Mouse (Mus musculus) left cerebral cortex, adult 8-10 months (tissue): ENCODE data around the gene Fut2. TPM values are rescaled to one million over a fixed set of nuclear protein-coding genes. Genes with fewer than 3 reads are reported as not detected.

ENCODE experiments used
- DNase-seq, 2 experiments: peaks; one replicate each; pipeline ENCODE4 v3.0.0; 2022; ENCODE audit warnings: low spot score in 2 of 2
- total RNA-seq, 4 experiments: library from RNA; stranded (reverse); gene quantifications; 2 replicates each; pipeline ENCODE4 v1.2.4; 2022

Fut2 gene
- total RNA-seq, 4 experiments from 2014 or later: 0.59 TPM; not detected in 3

DNA sequence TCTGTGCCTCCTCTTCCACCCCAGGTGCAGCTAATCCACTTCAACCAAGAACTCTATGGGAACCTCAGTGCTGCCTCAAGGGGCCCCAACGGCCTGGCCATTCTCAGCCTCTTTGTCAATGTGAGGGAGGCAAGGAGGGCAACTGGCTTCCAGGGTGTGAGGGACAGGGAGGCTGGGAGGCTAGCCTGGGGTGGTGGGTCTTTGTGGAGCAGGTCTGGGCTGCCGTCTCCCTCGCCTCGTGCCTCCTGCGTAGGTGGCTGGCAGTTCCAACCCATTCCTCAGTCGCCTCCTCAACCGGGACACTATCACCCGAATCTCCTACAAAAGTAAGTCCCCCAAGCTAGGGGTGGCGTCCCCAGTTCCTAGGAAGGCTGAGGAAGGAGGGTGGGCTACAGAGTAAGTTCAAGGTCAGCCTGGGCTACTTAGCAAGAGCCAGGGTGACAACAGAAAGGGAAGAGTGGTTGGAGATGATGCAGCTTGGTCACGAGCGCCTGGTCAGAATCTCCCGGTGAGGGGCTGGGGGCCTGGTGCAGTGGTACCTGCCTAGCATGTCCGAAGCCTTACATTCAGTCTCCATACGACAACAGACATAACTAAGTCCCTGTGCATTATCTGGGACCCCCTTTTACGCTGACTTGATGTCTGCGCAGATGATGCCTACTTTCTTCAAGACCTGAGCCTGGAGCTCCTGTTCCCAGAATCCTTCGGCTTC is 36.8 kb upstream of the Fut2 start:
- no peak for DNase-seq

DNA sequence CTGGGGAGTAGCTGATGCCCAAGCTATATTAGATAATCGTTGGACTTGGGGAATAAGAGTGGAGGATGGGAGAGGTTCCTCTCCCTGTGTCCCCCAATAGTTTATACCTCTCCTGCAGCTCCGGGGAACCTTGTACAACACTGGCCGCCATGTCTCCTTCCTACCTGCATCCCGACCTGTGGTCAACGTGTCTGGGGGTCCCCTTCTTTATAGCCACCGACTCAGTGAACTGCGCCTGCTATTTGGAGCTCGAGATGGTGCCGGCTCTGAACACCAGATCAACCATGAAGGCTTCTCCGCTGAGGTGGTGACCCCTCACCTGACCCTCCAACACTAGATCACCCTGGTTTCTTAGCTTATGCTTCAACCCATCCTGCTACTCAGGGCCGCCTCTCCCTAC is 36.1 kb upstream of the Fut2 start:
- DNase-seq: no peak

DNA sequence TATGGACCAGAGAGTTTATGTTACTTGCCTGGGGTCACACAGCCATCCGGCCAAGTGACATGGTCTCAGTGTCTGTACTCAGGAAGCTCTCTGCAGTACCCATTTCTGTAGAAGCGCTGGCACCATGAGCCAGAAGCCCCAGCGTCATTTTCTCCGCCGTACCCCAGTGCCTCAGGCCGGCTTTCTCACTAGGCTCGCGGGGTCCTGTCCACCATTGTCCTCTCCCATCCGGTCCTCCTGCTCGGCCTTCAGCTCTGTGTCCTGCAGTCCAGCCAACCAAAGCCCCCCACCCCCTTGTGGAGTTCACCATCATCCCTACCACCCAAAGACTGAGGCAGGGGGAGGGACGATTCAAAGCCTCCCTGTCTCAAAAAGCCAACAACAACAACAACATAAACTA is 35.4 kb upstream of the Fut2 start:
- no peak for DNase-seq

DNA sequence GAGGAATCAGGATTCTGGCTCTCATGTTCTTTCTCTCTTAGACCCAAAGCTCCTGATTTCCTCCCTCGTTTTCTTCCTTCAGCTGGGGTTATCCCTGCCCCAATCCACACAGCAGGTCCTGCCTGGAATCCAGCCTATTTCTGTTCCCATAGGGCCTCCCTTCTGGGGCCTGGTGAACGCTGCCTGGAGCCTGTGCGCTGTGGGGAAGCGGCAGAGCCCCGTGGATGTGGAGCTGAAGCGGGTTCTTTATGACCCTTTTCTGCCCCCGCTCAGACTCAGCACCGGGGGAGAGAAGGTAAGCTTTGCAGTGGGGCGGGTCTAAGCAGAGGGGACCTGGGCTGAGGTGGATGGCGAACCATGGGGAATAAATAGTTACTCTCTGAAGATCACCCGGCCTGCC is 34.9 kb upstream of the Fut2 start:
- no peak for DNase-seq

DNA sequence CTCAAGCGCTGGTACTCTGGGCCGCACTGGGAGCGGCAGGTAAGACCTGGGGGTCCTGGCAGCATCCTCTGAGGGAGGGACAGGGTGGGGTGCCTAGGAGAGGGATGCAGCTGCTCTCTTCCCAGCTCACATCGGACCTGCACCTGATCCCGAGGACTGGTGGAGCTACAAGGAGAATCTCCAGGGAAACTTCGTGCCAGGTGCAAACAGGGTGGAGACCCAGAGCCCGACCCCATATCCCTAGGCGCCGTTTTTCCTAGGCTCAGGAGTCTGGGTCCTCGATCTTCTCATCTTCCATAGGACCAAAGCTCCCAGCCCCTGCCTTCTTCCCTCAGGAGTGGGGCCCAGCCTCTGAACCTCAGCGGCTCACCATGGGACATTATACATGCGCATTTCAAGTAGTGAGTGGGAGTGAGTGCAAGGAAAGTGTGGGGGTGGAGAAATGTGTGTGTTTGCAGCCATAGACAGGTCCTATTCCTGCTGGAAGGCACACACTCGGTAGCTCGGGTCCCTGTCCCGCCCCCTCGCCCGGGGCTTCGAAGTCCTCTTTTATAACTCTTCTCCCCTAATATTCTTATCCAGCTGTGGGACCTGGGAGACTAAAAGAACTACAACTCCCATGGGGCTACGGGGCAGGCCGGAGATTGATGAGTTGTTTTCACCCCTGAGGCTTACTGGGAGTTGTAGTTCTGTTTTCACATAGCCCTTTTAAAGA is 34.3 kb upstream of the Fut2 start:
- DNase-seq: peak; percentile 70 to 88

DNA sequence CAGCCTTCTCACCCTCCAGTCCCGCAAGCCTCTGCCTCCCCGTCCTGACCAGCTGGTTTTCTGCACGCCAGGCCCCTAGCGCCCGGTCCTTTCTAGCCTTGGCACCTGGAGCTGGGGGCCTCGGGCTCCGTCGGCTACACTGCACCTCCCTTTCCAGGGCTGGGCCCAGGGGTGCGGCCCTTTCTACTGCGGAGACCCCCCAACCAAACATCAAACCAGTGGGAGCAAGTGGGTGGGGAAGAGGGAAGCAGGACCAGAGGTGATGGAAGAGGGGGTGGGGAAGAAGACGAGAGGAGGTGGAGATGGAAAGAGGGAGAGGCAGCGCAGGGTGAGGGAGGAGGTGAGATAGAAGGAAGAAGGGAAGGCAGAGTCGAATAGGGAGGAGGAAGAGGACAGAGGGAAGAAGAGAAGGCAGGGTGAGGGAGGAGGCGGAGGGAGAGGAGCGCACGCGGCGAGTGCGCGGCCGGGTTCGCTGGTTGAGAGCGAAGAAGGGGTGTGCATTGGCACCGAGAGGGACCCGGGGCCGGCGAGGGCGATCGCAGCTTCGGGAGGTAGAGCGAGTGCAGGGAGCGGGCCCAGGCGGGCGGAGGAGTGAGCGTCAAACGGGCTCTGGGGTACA is 33.4 kb upstream of the Fut2 start, which contains the start of gene Car11:
Gene Car11 (plus strand): TSS at position 321 of the 619 bp plus-strand sequence.
- peak in 1 of 2 experiments; percentile 48 for DNase-seq

DNA sequence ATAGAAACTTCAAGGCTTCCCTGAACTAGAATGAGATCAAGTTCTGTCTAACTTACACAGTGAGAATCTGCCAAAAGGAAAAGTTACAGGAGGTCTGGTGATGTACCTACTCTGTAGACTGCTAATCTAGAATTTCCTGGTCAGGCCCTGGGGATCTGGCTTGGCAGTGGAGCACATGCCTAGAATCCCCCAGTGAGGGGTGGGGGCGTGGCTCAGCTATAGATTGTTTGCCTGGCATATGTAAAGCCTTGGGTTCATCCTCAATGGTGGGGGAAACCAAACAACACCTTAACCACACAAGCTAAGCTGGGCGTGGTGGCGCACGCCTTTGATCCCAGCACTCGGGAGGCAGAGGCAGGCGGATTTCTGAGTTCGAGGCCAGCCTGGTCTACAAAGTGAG is 31.7 kb upstream of the Fut2 start:
- DNase-seq: no peak

DNA sequence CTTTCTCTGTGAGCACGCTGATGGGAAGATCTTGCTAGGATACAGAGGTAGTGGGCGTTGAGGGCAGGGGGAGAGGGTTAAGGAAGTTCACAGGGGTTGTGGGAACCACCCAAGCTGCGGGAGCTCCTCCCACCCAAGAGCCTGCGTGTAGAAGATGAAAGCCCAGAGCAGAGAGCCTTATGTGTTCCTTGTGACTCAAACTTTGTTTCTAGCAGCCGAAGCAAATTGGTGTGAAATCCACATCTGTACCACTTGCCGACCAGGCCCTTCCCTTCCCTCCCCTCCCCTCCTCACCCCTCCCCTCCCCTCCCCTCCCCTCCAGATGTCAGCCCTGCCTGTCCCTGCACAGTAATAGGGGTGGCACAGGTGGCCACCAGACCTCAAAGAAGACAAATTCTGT is 28.9 kb upstream of the Fut2 start:
- no peak for DNase-seq

DNA sequence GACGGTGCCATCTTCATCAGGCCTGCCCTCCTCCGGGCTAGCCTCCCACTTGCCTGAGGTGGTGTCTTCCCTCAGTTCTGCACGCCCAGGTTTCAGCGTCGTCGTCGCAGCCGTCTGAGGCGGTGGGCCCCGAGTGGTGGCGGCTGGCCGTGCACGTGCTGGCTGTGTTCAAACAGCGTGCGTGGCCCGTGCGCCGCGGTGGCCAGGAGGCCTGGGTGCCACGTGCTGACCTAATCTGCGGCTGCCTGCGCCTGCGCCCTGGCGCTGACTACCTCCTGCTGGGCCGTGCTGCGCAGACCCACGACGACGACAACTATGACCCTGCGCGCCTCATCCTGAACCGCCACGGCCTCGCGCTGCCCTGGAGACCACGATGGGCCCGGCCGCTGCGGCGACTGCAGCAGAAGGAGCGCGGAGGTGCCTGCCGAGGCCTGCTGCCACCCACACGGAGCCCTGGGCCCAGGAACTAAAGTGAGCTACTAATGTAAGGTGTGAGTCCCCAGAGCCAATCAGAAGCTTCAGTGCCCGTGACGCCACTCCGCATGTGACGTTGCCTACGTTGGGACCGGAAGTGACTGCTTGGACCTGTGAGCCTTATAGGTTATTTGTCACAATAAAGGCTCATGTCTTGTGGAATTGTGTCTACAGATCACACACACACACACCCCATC is 27.9 kb upstream of the Fut2 start, which contains the start of gene Sec1:
Gene Sec1 (minus strand): TSS at position 482 of the 671 bp plus-strand sequence.
- no peak for DNase-seq

DNA sequence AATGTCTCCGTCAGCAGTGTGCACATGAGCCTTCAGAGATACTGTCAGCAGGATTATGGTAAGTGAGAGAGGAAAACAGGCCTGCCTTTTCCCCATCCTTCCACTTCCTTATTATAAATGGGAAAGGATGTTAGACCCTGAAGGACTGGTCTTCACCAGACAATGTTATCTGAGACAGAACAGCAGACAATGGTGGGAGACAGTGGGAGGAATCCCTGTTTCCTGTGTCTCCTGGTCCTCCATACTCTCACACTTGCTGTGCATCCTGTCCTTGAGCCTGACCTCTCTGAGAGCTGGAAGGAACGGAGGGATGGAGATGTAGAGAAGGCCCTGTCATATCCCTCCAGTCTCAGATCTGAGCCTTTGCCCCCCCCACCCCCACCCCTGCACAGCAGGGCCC is 26.2 kb upstream of the Fut2 start:
- DNase-seq: no peak

DNA sequence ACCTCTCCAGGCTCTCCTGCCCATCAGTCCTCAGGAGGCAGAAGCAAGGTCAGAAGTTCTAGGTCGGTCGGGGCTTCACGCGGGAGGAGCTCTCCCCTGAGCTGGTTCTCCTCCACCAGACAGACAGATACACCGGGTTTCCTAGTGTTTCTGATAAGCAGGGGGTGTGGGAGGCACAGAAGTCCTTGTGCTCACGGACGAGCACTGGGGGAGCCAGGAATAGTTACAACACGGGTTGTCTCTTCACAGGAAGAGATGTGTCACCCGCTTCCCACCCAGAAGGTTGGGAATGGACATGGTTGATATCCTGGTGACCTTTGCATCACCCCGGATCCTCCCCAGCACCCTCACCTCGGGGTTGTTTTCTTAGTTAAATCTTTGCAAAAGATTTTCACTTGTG is 23.6 kb upstream of the Fut2 start:
- DNase-seq: no peak

DNA sequence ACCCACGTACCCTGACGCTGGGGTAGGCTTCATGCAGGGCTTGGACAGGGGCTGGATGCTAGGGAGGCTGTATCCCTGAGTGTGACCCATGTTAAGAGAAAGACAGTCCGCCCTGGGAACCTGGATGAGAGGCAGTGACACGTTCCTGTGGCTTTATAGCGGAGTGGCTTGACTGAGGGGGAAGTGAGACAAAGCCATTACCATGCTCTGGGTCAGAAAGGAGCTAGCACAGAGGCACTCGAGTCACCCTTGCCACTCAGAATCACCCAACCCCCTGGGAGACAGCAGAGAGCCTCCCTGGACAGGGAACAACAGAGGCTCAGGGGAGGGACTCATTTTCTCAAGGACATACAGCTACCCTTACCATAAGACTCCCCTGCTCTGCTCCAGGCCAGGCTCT is 22.9 kb upstream of the Fut2 start:
- DNase-seq: no peak

DNA sequence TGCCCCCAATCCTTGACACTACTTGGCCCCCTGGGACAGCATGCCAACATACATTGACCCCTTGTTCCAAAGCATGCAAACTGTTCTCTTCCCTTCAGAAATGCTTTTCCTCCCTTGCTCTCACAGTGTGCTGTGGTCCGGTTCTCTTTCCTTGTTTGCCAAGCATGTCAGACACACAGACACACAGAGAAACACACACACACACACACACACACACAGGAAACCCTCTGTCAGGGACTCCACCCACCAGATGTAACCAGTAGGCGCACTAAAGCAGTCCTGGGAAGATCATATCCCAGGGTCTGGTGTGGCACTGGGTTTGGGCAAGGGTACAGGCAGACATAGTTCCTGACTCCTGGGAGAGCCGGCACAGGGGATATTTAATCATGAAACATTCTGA is 20.6 kb upstream of the Fut2 start:
- no peak for DNase-seq

DNA sequence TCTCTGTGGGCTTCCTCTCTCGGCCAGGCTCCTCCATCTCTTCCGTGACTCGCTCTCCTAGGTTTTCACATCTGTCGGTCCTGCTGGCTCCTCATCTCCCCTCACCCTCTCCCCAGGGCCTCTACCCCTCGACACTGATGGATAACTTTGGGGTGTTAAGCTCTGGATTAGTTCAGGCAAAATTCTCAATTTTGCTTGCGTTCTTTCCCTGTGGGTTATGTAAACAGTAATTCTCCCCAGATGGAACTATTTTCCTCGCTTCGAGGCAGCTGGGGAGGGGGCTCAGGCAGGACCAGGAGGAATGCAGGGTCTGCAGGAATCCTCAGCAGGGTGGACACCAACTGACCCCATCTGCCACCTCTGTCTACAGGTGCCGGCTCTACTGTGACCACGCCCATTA is 19.6 kb upstream of the Fut2 start:
- DNase-seq: no peak

DNA sequence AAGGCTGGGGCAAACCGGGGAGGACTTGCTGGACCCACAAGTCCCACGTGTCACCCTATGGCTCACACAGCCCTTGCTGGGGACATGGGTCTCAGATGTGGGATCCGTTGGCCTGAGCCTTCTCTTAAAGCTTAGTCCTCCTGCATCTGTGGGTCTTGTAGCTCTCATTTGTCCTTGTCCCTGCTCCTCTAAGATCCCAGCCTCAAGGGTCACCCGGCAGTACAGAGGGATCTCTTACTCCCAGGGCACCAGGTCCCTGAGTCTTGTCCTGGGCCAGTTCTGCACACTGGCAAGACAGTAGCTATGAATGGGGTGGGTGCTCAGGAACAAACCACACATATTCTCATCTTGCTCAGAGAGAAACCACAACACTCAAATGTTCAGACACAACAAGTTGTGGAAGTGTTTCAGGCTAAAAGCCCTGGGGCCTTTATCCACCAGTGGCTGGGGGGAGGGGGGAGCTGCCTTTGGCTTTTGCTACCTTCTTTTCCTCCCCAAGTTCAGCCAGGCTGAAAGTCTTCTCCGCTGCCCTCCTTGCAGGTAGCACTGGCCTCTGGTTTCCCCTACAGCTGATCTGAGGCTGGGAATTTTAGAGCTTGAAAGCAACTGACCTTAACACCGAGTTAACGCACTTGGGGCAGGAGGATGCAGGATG is 17.3 kb upstream of the Fut2 start, which contains the start of gene Ntn5:
Gene Ntn5 (plus strand): TSS at position 627 of the 655 bp plus-strand sequence.
- DNase-seq: no peak

DNA sequence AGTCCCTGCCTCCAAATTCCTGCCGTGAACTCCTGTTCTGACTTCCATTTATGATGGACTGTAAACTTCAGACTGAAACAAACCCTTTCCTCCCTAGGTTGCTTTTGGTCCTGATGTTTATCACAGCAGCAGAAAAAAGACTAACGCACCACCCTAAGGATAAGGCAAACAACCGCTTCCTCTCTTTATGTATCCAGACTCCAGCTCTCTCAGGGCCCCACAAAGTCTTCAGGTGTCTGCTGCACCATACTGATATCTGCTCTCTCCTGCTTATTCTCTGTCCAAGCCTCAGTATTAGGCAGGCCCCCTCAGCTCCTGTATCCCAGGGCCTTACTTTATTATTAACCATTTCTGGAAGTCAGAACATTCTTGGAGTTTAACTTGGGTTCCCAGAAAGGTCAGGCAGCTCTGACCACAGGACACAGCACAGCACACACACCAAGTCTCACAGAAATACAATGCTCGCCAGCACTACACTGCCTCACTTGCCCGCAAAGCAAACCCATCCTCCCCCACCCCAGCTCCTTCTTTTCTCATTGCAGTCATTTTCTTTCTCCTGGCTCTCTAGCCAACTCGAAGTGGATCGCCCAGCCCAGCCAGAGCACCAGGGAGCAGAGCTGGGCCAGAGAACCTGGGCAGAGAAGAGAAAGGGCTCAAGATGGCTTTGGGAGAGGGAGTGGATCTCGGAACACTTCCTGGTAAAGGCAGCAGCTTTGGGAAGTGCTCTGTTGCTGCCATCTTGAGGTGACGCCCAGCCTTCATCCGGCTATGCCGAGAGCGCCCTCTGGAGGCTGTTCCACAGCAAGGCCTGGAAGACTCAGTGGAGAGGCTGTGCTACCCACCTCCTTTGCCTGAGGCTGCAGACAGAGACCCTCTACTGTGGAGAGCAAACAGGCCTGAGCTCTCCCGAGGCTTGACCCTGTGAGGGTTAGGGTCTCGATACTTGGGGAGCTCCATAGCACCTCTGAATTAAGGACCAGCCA is 16.2 kb upstream of the Fut2 start:
- DNase-seq: peak; percentile 46 to 73

DNA sequence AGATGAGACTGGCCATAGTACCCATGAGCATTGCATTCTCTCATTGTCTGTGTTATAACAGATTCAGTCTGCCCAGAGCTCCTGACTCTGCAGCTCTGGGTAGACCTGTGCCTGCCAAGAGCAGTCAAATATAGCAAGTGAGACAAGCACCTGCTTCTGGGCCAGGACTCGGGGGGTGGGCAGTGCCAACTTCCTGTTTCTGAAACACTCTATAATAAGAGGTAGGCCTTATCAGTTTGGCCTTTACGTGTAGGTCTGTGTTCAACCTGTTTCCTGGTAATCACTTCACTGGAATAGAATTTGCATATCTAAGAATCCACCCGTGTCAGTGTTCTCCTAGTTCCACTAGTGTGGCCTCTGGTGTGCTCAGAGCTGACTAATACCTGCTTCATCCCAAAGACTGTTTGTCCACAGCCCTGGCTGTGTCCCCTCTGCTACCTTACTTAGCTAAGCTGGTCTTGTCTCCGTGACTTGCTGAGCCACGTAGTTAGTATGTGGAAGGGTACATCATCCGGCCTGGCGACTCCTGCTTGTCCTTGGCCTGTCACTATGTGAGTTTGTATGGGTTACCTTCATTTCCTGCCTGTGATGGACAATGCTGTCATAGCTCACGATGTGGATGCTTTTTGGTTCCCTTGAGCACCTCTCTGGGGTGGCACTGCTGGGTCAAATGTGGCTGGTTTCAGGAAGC is 15.0 kb upstream of the Fut2 start:
- DNase-seq: no peak

DNA sequence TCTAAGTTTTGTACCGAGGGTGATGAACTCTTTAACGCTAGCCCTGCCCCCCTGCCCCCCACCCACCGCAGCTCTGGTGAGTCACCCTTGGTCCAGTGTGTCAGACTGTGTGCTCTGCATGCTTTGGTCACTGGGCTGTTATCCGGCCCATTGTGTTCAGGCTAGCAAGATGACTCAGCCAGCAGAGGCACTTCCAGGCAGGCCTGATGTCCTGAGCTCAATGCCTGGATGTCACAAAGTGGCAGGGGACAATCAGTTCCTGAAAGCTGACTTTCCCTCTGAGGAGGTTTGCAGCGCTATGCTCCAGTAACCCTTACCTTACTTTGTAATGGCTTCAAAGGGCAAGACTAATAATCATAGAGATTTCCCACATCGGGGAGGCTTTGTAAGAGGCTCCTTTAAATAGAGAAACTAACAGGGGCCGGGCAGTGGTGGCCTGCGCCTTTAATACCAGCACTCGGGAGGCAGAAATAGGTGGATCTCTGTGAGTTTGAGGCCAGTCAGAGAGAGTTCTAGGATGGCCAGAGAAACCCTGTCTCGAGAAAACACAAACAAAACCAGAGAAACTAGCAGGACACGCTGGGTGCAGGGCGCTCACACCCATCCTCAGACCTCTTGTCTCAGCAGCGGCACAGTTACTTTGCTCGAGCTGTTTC is 13.9 kb upstream of the Fut2 start:
- no peak for DNase-seq

DNA sequence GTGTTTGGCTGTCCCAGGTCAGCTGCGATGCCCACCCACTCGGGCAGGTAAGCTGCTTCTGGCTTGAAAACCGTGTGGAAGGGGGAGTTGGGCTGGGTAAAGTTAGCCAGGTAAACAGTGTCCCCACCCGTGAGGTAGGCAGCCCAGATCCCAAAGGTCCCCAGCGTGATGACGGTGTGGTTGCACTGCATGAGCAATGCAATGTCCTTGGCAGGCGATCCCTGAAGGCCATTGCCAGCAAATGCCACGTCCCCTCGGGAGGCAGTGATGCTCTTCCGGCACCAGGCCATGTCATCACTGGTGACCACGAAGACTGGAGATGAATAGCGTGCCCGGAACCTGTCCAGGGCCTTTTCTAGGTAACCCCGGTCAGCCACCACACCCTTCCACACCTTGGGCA is 12.3 kb upstream of the Fut2 start:
- DNase-seq: no peak
